Mouse (Mus musculus): Measurements from ENCODE around the gene Hoxd11. TPM values are rescaled to one million over a fixed set of nuclear protein-coding genes. Genes with fewer than 3 reads are reported as not detected.

Gene Hoxd11
- total RNA-seq, 2 experiments from 2014 or later, result not detected

GRCm38 (mm10) chr2:74726973-74727639, 47.7 kb downstream of the Hoxd11 start:
- DNase-seq (ENCODE audit: low spot score in 2 of 2), result no peak

- no peak for DNase-seq (ENCODE audit: low spot score in 2 of 2)
Observed at GRCm38 (mm10) chr2:74727640-74728302, 48.4 kb downstream of the Hoxd11 start.

DNA sequence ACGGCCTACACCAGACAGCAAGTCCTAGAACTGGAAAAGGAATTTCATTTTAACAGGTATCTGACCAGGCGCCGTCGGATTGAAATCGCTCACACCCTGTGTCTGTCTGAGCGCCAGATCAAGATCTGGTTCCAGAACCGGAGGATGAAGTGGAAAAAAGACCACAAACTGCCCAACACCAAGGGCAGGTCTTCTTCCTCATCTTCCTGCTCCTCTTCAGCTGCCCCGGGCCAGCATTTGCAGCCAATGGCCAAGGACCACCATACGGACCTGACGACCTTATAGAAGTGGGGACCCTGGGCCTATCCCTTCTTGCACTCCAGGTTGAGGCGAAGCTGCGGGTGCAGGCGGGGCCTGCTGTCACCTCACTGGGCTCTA, 48.9 kb downstream of the Hoxd11 start:
- DNase-seq (ENCODE audit: low spot score in 2 of 2), result no peak

DNA sequence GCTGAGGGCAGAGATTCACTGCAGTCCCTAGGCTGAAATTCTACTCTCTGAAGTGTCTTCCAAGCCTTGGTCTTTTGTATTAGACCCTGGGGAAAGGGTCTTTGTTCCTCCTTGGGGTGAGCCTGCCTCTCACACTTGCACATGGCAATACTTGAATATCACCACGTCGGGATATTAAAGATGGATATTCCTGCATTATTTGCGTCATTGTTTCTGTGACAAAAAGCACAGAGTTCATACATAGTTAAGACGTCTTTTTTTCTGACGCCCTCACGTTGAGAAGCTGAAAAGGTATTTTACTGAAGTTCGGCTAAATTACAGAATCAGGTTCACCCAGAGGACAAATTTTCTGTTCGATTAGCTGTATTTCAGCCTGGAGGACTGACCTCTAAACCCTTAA, 51.0 kb downstream of the Hoxd11 start:
- no peak for DNase-seq (ENCODE audit: low spot score in 2 of 2)

- no peak for DNase-seq (ENCODE audit: low spot score in 2 of 2)
Observed at GRCm38 (mm10) chr2:74731055-74731454, 51.7 kb downstream of the Hoxd11 start.

GRCm38 (mm10) chr2:74731799-74732512, 52.6 kb downstream of the Hoxd11 start:
- no peak for DNase-seq (ENCODE audit: low spot score in 2 of 2)

GRCm38 (mm10) chr2:74732513-74733316, 53.4 kb downstream of the Hoxd11 start:
- DNase-seq (ENCODE audit: low spot score in 2 of 2), result no peak

GRCm38 (mm10) chr2:74733317-74733661, 53.9 kb downstream of the Hoxd11 start:
- no peak for DNase-seq (ENCODE audit: low spot score in 2 of 2)

DNA sequence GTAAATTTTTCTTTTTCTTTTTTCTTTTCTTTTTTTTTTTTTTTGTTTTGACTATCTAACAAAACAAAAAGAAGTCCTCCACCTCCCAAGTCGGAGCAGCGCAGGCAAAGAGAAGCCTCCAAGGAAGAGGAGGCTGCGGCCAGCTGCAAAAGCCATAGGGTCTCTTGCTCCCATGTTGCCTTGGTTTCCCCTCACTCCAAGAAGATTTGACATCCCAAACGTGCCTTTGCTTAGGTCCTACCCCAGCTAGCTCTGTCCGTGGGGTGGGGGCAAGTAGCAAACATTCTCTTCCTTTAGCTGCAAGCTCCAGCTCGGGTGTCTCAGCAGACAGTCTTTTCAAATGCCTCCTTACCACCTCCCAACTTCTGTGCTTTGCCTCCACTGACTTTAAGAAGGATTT, 54.4 kb downstream of the Hoxd11 start:
- no peak for DNase-seq (ENCODE audit: low spot score in 2 of 2)

DNA sequence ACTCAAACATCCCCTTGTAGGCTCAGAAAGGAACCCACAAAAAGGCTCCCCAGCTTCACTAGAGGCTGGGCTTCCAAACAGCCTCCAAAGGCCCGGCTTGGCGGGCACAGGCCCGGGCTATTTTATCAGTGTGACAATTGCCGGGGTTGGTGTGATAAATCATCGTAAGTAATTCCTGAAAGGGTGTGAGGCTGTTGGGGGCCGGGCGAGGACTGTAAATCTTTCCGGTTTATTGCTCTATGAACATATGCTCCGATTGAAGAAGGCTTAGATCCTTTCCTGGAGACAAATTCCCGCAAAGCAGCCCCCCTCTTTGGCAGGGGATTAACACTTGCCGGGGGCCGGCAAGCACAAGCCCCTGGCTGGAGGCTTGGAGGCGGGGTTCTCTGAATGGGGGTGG, 55.1 kb downstream of the Hoxd11 start:
- DNase-seq (ENCODE audit: low spot score in 2 of 2), result no peak

DNA sequence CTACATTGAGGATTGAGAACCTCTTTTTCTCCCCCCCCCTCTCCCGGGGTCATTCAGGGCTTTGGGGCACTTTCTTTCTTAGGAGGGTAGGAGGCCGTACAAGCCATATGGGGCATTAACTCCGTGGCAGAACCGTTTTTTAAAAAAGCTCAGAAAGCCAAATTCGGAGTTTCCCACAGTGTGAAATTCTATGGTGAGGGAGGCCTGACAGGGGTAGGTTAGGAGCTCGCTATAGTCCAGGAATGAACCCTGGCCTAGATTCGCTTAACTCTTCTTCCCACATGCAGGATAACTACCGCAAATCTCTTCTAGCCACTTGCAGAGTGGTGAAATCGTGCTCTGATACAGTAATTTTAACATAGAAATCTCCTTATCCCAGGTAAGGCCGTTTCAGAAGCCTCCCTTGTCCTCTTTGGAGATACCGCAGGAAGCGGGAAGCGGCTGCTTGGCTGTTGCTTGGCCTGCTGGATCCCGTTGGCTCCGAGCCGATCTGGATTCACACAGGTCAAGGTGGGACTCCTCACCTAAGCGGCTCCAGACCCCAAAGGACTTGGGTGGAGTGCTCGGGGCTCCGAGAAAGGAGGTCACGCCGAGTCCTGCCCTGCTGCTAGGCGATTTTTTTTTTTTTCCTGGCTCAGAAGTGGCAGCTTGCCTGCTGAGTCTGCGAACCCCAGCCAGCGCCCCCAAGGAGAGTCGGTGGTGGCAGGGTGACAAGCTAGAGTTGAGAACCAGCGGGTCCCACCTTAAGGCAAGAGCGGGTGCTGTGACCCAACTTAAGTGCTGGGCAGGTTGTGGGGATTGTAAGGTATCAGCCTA, 55.8 kb downstream of the Hoxd11 start:
- no peak for DNase-seq (ENCODE audit: low spot score in 2 of 2)

DNA sequence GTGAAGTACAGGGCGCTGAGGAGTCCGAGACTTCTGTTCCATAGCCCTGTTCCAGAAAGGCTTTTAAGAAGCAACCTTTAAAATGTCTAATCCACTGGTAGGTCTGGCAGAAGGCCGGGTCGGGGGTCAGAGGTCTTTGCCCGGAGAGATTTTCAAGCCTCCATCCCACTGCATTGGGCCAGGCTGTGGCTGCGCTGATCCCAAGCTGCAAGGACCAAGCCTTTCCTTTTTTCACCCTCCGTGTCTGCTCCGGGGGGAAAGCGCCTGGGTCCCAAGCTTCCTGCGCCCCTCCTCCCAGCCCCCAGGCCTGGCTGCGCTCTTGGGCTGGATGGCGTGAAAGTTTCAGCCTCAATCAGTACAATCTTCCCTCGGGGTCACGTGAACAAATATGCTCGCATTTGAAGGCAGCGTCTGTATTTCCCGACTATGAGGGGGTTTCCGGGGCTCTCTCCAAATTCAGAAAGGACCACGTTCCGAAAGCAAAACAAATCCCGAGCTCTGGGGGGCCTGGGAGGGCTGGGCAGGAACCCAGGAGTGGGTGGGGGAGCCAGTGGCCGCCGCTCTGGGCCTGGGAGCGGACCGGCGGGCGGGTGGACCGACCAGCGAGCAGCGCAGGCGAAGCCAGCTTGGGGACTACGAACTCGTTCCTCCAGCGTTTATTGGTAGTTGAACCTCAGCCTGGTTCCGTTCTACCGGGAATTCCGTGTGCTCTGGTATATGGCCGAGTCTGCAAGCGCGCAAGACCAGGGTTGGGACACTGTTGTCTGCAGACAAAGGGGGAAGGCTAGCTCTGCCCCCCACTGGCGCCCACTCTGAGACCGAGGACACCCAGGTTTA, 56.7 kb downstream of the Hoxd11 start:
- no peak for DNase-seq (ENCODE audit: low spot score in 2 of 2)

Small RNA genes lying within 50 kb of the gene (microRNA-seq; reads per million reads assigned to microRNA genes)
- gene Gm44463 (0 reads per million in 2 experiments), gene Mir10b (17.8 to 17.9 reads per million in 2 experiments)

Other genes with a start within 250 kb of the Hoxd11 start
- gene Lnpk, start 100.1 kb upstream of the Hoxd11 start, total RNA-seq (2021), result 10 to 100 TPM; 67.4 to 78.8 TPM
- not detected for gene Evx2, start 20.0 kb upstream of the Hoxd11 start, total RNA-seq (2021)
- not detected for gene Hoxd13, start 11.2 kb upstream of the Hoxd11 start, total RNA-seq (2021)
- gene Hoxd12, start 4.5 kb upstream of the Hoxd11 start, total RNA-seq (2021), result not detected
- gene Hoxd10, start 12.4 kb downstream of the Hoxd11 start, total RNA-seq (2021), result not detected
- not detected for gene Hoxd9, start 18.2 kb downstream of the Hoxd11 start, total RNA-seq (2021)
- gene Hoxd8, start 25.1 kb downstream of the Hoxd11 start, total RNA-seq (2021), result not detected
- not detected for gene Hoxd3, start 32.4 kb downstream of the Hoxd11 start, total RNA-seq (2021)
- gene Hoxd4, start 32.4 kb downstream of the Hoxd11 start, total RNA-seq (2021), result not detected
- not detected for gene Gm28230, start 47.2 kb downstream of the Hoxd11 start, total RNA-seq (2021)
- not detected for gene Hoxd1, start 83.4 kb downstream of the Hoxd11 start, total RNA-seq (2021)
- 10 to 100 TPM; 44.0 to 47.6 TPM for gene Mtx2, start 146.2 kb downstream of the Hoxd11 start, total RNA-seq (2021)

Data from left cerebral cortex, adult 18-20 months (tissue).